21 mouse cellular contexts compared by ENCODE assay signal in genomic region chr1:176979235-176979634, GRCm38 (mm10).
DNase-seq lines count a peak whose midpoint lies in the region; ATAC-seq and TF ChIP-seq lines count a peak whose summit lies in the region.
"Had no signal": no experiment of that assay in that cellular context is flagged by ENCODE, and none has a peak within 500 bp of the region (broad histone marks: within the 10 kb centered on the region; RNA-seq: fewer than 3 reads in every experiment).

No protein-coding gene starts in this region.

- TF ChIP-seq POLR2A in cortical plate, adult 2 months (IDR thresholded peaks at IDR 0.05; ENCODE audit: extremely low read depth, insufficient read depth, low read length) = no peak

- no peak overlapping the region for H3K4me3 ChIP-seq in cortical plate, adult 2 months (ENCODE audit: insufficient read depth, low read length)
- H3K4me3 ChIP-seq: embryonic facial prominence, embryonic 12.5 days; embryonic facial prominence, embryonic 15.5 days; hindbrain, embryonic 10.5 days; hindbrain, embryonic 13.5 days had no signal

- H3K27ac ChIP-seq in cortical plate, adult 2 months (ENCODE audit: insufficient read depth, low read length) = peak overlapping the region; percentile 70
- H3K27ac ChIP-seq: embryonic facial prominence, embryonic 12.5 days; embryonic facial prominence, embryonic 15.5 days; hindbrain, embryonic 10.5 days; hindbrain, embryonic 13.5 days had no signal

- DNase-seq in layer of hippocampus, adult 11-12 months (ENCODE audit: low spot score) = peak; percentile 68
- DNase-seq in layer of hippocampus, postnatal 10 days (ENCODE audit: low spot score in 2 of 2) = no peak
- DNase-seq in layer of hippocampus, adult 9-11 months = peak; percentile 58
- DNase-seq in layer of hippocampus, adult 8-10 months (ENCODE audit: low spot score in 2 of 2) = no peak
- DNase-seq in brain, adult 2 months (ENCODE audit: low read depth, low spot score) = peak; percentile 66
- DNase-seq: adrenal gland, adult 2 months; adrenal gland, postnatal 14 days; cerebellum, adult 18-20 months; cerebellum, adult 9-10 months; cerebellum, postnatal 14 days; forebrain, postnatal 0 days; gastrocnemius, postnatal 10 days; gastrocnemius, postnatal 36 days had no signal

- no peak for TF ChIP-seq CTCF in cortical plate, adult 2 months (IDR thresholded peaks at IDR 0.05; ENCODE audit: extremely low read depth, insufficient read depth, low read length)

- H3K4me1 ChIP-seq in cortical plate, adult 2 months (ENCODE audit: control insufficient read depth, insufficient read depth, low read length) = peaks cover 11% of the 10 kb centered on the region
- H3K4me1 ChIP-seq: embryonic facial prominence, embryonic 12.5 days; embryonic facial prominence, embryonic 15.5 days had no signal

- ATAC-seq in cerebellum, adult (ENCODE audit: insufficient number of reproducible peaks, low FRiP score, low TSS enrichment) = no peak
- ATAC-seq: CD4-positive, CD25-positive, alpha-beta regulatory T cell, adult 4 months; hindbrain, embryonic 16.5 days had no signal

Comparison
In these comparisons a context has a peak if more than half of its experiments do, and no peak if none do; other contexts are left out.
1. DNase-seq: peak in layer of hippocampus, adult 11-12 months (single experiment), layer of hippocampus, adult 9-11 months (single experiment) and brain, adult 2 months (single experiment); none in layer of hippocampus, postnatal 10 days (0 of 2) and layer of hippocampus, adult 8-10 months (0 of 2).